Mouse (Mus musculus): ENCODE results near the gene Cdk11b. TPM values are rescaled to one million over a fixed set of nuclear protein-coding genes. Genes with fewer than 3 reads are reported as not detected.
"Not testable (repeated sequence)": the region's sequence is repeated elsewhere in the genome, so short reads cannot be mapped to it uniquely, and the experiment has no call there.

The Cdk11b gene
- polyA plus RNA-seq, 1 experiment, result 52.2 TPM

DNA sequence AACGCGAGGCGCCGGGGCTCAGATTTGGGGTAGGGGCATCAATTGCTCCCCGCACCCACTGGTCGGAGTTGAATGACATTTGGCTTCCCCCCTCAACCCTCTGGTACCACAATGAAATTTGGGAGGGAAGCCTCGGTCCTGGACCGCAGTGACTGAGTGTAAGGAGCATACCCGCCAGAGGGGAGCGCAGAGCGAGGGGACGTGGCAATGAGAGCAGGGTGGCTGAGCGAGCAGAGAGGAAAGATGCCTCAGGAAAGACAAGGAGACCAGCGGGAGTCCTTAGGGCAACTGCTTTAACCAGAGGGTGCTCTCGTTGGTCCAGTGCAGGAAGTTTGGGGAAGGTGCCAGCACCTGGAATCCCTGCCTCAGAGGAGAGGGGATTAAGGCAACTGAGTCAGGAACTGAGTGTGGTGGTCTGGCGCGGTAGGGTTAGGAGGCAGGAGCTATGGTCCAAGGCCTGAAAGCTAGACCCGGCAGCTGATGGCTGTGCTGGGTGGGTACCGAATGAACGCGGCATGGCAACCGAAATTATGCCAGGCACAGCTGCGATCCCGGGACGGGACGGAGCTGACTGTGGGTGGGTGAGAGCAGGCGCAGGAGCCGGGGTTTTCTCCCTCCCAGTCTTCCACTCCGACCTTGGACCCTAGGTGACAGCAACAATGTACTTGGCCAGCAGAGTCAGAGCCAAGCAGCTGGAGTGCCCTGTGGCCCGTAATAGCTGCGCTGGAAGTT is 29.0 kb downstream of the Cdk11b start:
- peak; percentile 36 for DNase-seq (ENCODE audit: low read depth)
- TF ChIP-seq CTCF (IDR thresholded peaks at IDR 0.05; ENCODE audit: borderline replicate concordance, extremely low read depth, insufficient read depth, insufficient read length), result no peak
- TF ChIP-seq POLR2A (IDR thresholded peaks at IDR 0.05; ENCODE audit: borderline replicate concordance, extremely low read depth, insufficient read depth, insufficient read length, poor library complexity, severe bottlenecking), result no peak

DNA sequence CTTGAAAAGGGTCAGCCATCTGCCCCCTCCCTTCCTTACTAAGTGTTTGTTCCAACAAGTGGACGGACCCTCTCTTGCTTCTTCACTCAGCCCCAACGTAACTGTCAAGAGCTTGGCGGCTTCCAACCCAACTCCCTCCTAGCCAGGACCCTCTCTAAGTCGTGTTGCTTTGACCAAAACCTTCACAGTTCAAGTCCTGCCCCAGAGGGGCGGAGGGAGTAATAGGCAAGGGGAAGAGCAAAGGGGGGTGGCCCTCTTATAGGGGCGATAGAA is 29.5 kb downstream of the Cdk11b start:
- peak; percentile 12 for DNase-seq (ENCODE audit: low read depth)
- TF ChIP-seq POLR2A (IDR thresholded peaks at IDR 0.05; ENCODE audit: borderline replicate concordance, extremely low read depth, insufficient read depth, insufficient read length, poor library complexity, severe bottlenecking), result no peak
- TF ChIP-seq CTCF (IDR thresholded peaks at IDR 0.05; ENCODE audit: borderline replicate concordance, extremely low read depth, insufficient read depth, insufficient read length), result no peak

GRCm38 (mm10) chr4:155654456-155655298 is 30.0 kb downstream of the Cdk11b start:
- DNase-seq (ENCODE audit: low read depth), result peak; percentile 41
- TF ChIP-seq CTCF (IDR thresholded peaks at IDR 0.05; ENCODE audit: borderline replicate concordance, extremely low read depth, insufficient read depth, insufficient read length) (no peak), POLR2A (IDR thresholded peaks at IDR 0.05; ENCODE audit: borderline replicate concordance, extremely low read depth, insufficient read depth, insufficient read length, poor library complexity, severe bottlenecking) (no peak)

- no peak for DNase-seq (ENCODE audit: low read depth)
- TF ChIP-seq CTCF (IDR thresholded peaks at IDR 0.05; ENCODE audit: borderline replicate concordance, extremely low read depth, insufficient read depth, insufficient read length), result no peak
- TF ChIP-seq POLR2A (IDR thresholded peaks at IDR 0.05; ENCODE audit: borderline replicate concordance, extremely low read depth, insufficient read depth, insufficient read length, poor library complexity, severe bottlenecking), result no peak
Observed at GRCm38 (mm10) chr4:155656214-155656751, 31.6 kb downstream of the Cdk11b start.

GRCm38 (mm10) chr4:155658961-155659360 is 34.3 kb downstream of the Cdk11b start:
- no peak for TF ChIP-seq POLR2A (IDR thresholded peaks at IDR 0.05; ENCODE audit: borderline replicate concordance, extremely low read depth, insufficient read depth, insufficient read length, poor library complexity, severe bottlenecking)
- TF ChIP-seq CTCF (IDR thresholded peaks at IDR 0.05; ENCODE audit: borderline replicate concordance, extremely low read depth, insufficient read depth, insufficient read length), result no peak
- DNase-seq (ENCODE audit: low read depth), result no peak

DNA sequence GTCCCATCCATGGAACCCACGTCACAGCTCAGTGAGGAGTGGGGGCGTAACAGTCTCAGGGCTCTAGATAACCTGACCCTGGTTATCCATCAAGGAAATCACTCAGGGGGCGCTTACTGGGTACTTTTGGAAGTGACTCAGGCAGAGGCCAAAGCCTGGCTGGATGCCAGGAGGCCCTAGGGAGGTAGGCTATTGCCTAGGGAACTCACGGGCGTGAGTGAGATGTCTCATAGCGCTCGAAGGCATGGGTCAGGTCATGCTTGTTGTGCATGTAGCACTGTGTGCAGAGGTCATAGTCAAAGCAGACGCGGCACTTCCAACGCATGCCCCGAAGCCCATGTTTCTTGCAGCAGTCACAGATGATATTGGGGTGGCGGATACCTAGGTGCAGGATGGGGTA is 36.0 kb downstream of the Cdk11b start:
- no peak for TF ChIP-seq CTCF (IDR thresholded peaks at IDR 0.05; ENCODE audit: borderline replicate concordance, extremely low read depth, insufficient read depth, insufficient read length)
- TF ChIP-seq POLR2A (IDR thresholded peaks at IDR 0.05; ENCODE audit: borderline replicate concordance, extremely low read depth, insufficient read depth, insufficient read length, poor library complexity, severe bottlenecking), result no peak
- DNase-seq (ENCODE audit: low read depth), result no peak

GRCm38 (mm10) chr4:155666903-155667302 is 42.2 kb downstream of the Cdk11b start:
- DNase-seq (ENCODE audit: low read depth), result no peak
- no peak for TF ChIP-seq CTCF (IDR thresholded peaks at IDR 0.05; ENCODE audit: borderline replicate concordance, extremely low read depth, insufficient read depth, insufficient read length)

- peak; percentile 99 for DNase-seq (ENCODE audit: low read depth)
- TF ChIP-seq CTCF (IDR thresholded peaks at IDR 0.05; ENCODE audit: borderline replicate concordance, extremely low read depth, insufficient read depth, insufficient read length) (no peak), POLR2A (IDR thresholded peaks at IDR 0.05; ENCODE audit: borderline replicate concordance, extremely low read depth, insufficient read depth, insufficient read length, poor library complexity, severe bottlenecking) (peak; percentile 35; the same call in 1 of the 2 replicates)
Observed at GRCm38 (mm10) chr4:155668689-155669597, 44.3 kb downstream of the Cdk11b start, which contains the start of gene Mib2. Mib2 (minus strand) TSS chr4:155669198.

DNA sequence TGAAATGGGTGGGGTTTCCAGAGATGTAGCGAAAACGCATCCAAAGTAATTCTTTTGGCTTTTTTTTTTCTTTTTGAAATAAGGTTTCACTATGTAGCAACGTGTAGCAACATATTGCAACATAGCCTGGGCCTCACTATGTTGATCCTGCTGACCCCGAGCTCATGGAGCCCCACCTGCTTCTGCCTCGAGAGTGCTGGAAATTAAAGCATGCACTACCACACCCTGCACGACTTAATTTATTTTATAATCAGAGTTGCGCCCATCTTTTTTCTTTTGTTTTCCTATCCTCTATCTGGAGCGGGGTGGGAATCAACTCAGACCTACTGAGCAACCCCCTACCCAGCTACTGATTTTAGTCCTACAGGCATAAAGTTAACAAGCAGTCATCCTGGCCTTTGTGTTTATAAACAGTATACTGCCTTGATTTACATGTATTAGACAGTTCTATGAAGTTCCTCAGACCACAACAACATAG is 45.0 kb downstream of the Cdk11b start:
- TF ChIP-seq POLR2A (IDR thresholded peaks at IDR 0.05; ENCODE audit: borderline replicate concordance, extremely low read depth, insufficient read depth, insufficient read length, poor library complexity, severe bottlenecking) (no peak), CTCF (IDR thresholded peaks at IDR 0.05; ENCODE audit: borderline replicate concordance, extremely low read depth, insufficient read depth, insufficient read length) (no peak)
- DNase-seq (ENCODE audit: low read depth), result no peak

DNA sequence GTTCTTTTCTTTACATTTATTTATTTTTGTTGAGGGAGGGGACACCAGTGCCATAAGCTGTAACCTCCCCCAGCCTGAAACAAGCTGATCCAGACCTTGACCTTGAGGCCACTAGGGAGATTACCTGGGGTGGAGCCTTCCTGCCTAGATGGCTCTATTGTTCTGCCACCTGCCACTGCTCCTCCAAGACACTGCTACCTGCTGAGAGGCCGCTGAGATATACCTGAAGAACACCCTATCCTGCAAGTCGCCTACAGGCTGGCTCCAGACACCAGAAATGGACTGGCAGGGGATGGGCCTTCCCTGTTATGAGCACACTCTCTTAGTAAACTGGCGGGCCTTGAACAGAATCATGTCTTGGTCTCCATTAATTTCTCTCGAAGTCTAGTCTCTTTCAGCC is 45.6 kb downstream of the Cdk11b start:
- DNase-seq (ENCODE audit: low read depth), result not testable (repeated sequence)

- TF ChIP-seq CTCF (IDR thresholded peaks at IDR 0.05; ENCODE audit: borderline replicate concordance, extremely low read depth, insufficient read depth, insufficient read length) (no peak), POLR2A (IDR thresholded peaks at IDR 0.05; ENCODE audit: borderline replicate concordance, extremely low read depth, insufficient read depth, insufficient read length, poor library complexity, severe bottlenecking) (no peak)
- no peak for DNase-seq (ENCODE audit: low read depth)
Observed at GRCm38 (mm10) chr4:155672082-155672481, 47.4 kb downstream of the Cdk11b start.
